Mouse (Mus musculus) spleen, adult 12 weeks (tissue): Measurements from ENCODE around the gene Npm3.
A peak's percentile ranks its signal among the peaks of the same experiment; 100 is the strongest.

Experiments
- DNase-seq: peaks from one replicate; pipeline ENCODE4 v3.0.0; 2022; ENCODE audit warnings: low spot score

The Npm3 gene

GRCm38 (mm10) chr19:45749243-45750043 is at the start of gene Npm3:
Npm3 (minus strand) TSS chr19:45749591.
- peak; percentile 81 for DNase-seq

GRCm38 (mm10) chr19:45796879-45797278 is 47.5 kb upstream of the Npm3 start:
- no peak for DNase-seq

- no peak for DNase-seq
Observed at GRCm38 (mm10) chr19:45796061-45796556, 46.7 kb upstream of the Npm3 start.

GRCm38 (mm10) chr19:45795406-45795944 is 46.1 kb upstream of the Npm3 start:
- DNase-seq, result no peak

- DNase-seq, result no peak
Observed at GRCm38 (mm10) chr19:45794718-45795117, 45.3 kb upstream of the Npm3 start.

GRCm38 (mm10) chr19:45792404-45792803 is 43.0 kb upstream of the Npm3 start:
- no peak for DNase-seq

- DNase-seq, result no peak
Observed at GRCm38 (mm10) chr19:45789888-45790874, 40.8 kb upstream of the Npm3 start.

GRCm38 (mm10) chr19:45789365-45789764 is 40.0 kb upstream of the Npm3 start:
- no peak for DNase-seq

- DNase-seq, result no peak
Observed at GRCm38 (mm10) chr19:45788337-45788736, 38.9 kb upstream of the Npm3 start.

- no peak for DNase-seq
Observed at GRCm38 (mm10) chr19:45787450-45787849, 38.1 kb upstream of the Npm3 start.

GRCm38 (mm10) chr19:45785470-45785869 is 36.1 kb upstream of the Npm3 start:
- DNase-seq, result no peak

GRCm38 (mm10) chr19:45783933-45784576 is 34.7 kb upstream of the Npm3 start:
- no peak for DNase-seq

GRCm38 (mm10) chr19:45783181-45783932 is 34.0 kb upstream of the Npm3 start, which contains the start of gene Mgea5:
Mgea5 (minus strand) TSS chr19:45783837.
- DNase-seq, result peak; percentile 96

GRCm38 (mm10) chr19:45782315-45783001 is 33.1 kb upstream of the Npm3 start:
- peak; percentile 63 for DNase-seq

- no peak for DNase-seq
Observed at GRCm38 (mm10) chr19:45781676-45782075, 32.3 kb upstream of the Npm3 start.

GRCm38 (mm10) chr19:45780350-45780915 is 31.0 kb upstream of the Npm3 start:
- DNase-seq, result no peak

GRCm38 (mm10) chr19:45775486-45775885 is 26.1 kb upstream of the Npm3 start:
- DNase-seq, result no peak

- no peak for DNase-seq
Observed at GRCm38 (mm10) chr19:45771501-45771900, 22.1 kb upstream of the Npm3 start.

GRCm38 (mm10) chr19:45760810-45761209 is 11.4 kb upstream of the Npm3 start:
- no peak for DNase-seq

- DNase-seq, result no peak
Observed at GRCm38 (mm10) chr19:45758671-45759070, 9.3 kb upstream of the Npm3 start.
